Mouse (Mus musculus): ENCODE measurements around the gene Lnp1. TPM values are rescaled to one million over a fixed set of nuclear protein-coding genes. Genes with fewer than 3 reads are reported as not detected.

Gene Lnp1
- not detected in 2 replicates for polyA plus RNA-seq (2012)

DNA sequence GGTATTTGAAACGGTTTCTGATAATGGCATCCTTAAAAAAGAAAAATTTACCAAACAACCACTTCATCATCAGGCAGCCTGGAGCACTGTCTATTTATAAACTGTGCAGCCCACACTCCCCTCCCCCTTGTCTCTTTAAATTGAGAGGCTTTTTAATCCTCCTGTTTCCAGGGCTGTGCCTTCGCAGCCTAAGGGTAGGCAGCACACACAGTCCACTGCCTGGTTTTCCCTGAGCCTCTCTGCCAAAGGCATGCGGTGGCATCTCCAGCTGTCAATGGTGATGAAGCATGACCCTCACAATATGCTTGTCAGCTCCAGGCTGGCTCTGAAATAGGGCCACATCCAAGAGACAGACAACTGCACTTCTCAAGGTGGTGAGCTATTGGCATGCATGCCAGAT, at the start of gene Lnp1:
Gene Lnp1, minus strand, starts transcription at position 39 of the 400 bp plus-strand sequence.

DNA sequence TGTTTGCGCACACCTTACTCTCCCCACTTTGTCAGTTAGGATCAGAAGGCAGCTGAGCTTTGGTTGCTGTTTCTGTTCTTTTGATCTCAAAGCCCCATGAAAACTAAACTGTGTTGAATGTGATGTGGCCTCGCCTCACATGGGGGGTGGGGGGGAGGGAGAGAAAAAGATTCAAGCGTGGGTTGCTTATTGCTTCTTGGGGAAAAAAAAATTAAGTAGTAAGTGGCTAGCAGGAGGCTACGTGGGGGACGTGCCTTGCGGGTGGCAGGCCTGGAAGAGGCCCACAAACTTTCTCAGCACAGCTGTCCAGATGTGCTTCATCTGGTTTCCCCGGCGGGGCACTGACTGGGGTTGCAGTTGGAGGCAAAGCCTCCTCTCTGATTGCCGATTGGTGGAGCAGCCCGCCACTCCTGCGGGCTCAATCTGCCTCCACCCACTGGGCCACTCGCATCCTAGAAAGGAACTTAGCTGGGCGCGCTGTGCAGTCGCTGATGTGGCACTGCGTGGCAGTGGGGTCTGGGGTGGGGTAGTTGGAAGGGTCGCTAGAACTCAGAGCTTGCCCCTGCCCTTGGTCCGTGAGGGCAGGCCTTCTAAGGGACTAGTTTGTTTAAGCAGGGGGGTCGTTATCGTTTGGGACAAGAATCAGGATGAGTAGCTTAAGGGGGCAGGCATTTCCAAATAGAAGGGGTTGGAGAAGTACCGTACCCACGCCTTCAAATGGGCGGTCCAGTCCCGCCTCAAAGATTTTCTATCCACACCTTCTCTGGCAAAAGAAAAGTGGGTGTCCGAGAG, 41.8 kb downstream of the Lnp1 start, which contains the start of gene Tmem45a:
Gene Tmem45a, minus strand, starts transcription at position 343 of the 792 bp plus-strand sequence.

Other genes with a start within 250 kb of the Lnp1 start
- 66.3 and 68.5 TPM in 2 replicates for gene Tfg, start 210.6 kb downstream of the Lnp1 start, polyA plus RNA-seq (2012)
- gene Adgrg7, start 132.2 kb downstream of the Lnp1 start, polyA plus RNA-seq (2012) = 0.80 and 0.83 TPM in 2 replicates
- gene Tmem45a, start 41.9 kb downstream of the Lnp1 start, polyA plus RNA-seq (2012) = not detected in 2 replicates
- 0.02 TPM in 1 of 2 replicates, not detected in the other for gene Tmem45a2, start 143.3 kb upstream of the Lnp1 start, polyA plus RNA-seq (2012)
- gene Tomm70a, start 193.6 kb upstream of the Lnp1 start, polyA plus RNA-seq (2012) = 33.3 and 39.4 TPM in 2 replicates
- gene Nit2, start 239.3 kb upstream of the Lnp1 start, polyA plus RNA-seq (2012) = 2.3 and 2.4 TPM in 2 replicates